Mouse (Mus musculus) liver, embryonic 11.5 days (tissue): ENCODE data around the gene Nap1l2. TPM values are rescaled to one million over a fixed set of nuclear protein-coding genes. Genes with fewer than 3 reads are reported as not detected.
"Not testable (repeated sequence)": the region's sequence is repeated elsewhere in the genome, so short reads cannot be mapped to it uniquely, and the experiment has no call there.

Source experiments
- ATAC-seq: fragments of 200-750 bp; cut with Nextera tagmentation; replicated peaks from 2 replicates; pipeline ENCODE4 v1.8.0; 2017; ENCODE audit warnings: moderate number of reproducible peaks, mild to moderate bottlenecking, moderate TSS enrichment, moderate library complexity; ENCODE audit not compliant: low FRiP score
- DNase-seq: peaks from one replicate; pipeline ENCODE4 v3.0.0-alpha.2; 2017; ENCODE audit warnings: low spot score
- H3K27ac ChIP-seq: fragments of 300-500 bp; sonication (generic); 2 replicates; pipeline ENCODE4 v1.5.1; 2014; ENCODE audit warnings: mild to moderate bottlenecking, low read depth, low read length, control low read depth
- H3K27me3 ChIP-seq: fragments of 300-500 bp; sonication (generic); replicated peaks from 2 replicates; pipeline ENCODE4 v1.6.1; 2014; ENCODE audit warnings: low read length, mixed read lengths; ENCODE audit not compliant: control insufficient read depth, insufficient read depth
- H3K36me3 ChIP-seq: fragments of 300-500 bp; sonication (generic); 2 replicates; pipeline ENCODE4 v1.6.1; 2014; ENCODE audit warnings: mild to moderate bottlenecking, low read length, moderate library complexity, mixed read lengths; ENCODE audit not compliant: control insufficient read depth, insufficient read depth
- H3K4me1 ChIP-seq: fragments of 300-500 bp; sonication (generic); replicated peaks from 2 replicates; pipeline ENCODE4 v1.6.1; 2014; ENCODE audit warnings: low read length, mixed read lengths; ENCODE audit not compliant: control insufficient read depth, insufficient read depth
- H3K4me2 ChIP-seq: fragments of 300-500 bp; sonication (generic); 2 replicates; pipeline ENCODE4 v1.6.1; 2014; ENCODE audit warnings: mild to moderate bottlenecking, control low read depth, moderate library complexity
- H3K4me3 ChIP-seq: fragments of 300-500 bp; sonication (generic); 2 replicates; pipeline ENCODE4 v1.5.1; 2014; ENCODE audit warnings: low read depth, low read length, control low read depth
- H3K9ac ChIP-seq: fragments of 300-500 bp; sonication (generic); 2 replicates; pipeline ENCODE4 v1.6.1; 2014; ENCODE audit warnings: low read depth, low read length, control low read depth
- H3K9me3 ChIP-seq: fragments of 300-500 bp; sonication (generic); 2 replicates; pipeline ENCODE4 v1.6.1; 2016; ENCODE audit warnings: low read length, inconsistent platforms, mixed read lengths; ENCODE audit not compliant: control insufficient read depth
- WGBS: fragments of 180-500 bp; shearing (Covaris S2); extraction: QIAGEN DNeasy Blood & Tissue Kit; methylation state at CpG from one replicate; pipeline ENCODE4 v1.1.7; 2014; 5-methylcytosine and 5-hydroxymethylcytosine counted together
- polyA plus RNA-seq: library from polyadenylated mRNA; unstranded; fragments of >200 nt; fragmentation: Nextera tagmentation; extraction: Ambion mirVana; gene quantifications from 2 replicates; pipeline ENCODE4 v1.2.1, GENCODE M21; 2014

Gene Nap1l2
- 0.58 and 1.1 TPM in 2 replicates for polyA plus RNA-seq

DNA sequence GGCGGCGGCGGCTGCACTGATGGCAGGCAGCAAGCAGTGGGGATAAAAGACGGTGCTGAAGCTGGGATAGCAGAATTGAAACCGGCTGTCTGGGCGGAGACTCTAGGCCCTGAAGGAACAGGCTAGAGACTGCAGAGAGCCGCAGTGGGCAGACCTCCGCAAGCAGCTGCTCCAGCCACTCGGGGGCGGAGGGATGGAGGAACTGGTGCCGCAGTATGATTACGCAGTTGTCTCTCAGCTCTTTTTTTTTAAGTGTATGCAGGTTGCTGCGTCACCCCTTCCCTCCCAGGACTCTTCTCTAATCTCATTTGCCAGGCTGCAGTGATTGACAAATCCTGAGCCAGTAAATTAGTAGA lies at the start of gene Nap1l2:
TSS of gene Nap1l2 (minus strand) at position 210 of the 356 bp plus-strand sequence.
- peak within 1 kb of the TSS; percentile 34 for H3K4me3 ChIP-seq
- no peak within 1 kb of the TSS for H3K27ac ChIP-seq
- no peak for ATAC-seq
- H3K4me2 ChIP-seq: peak within 1 kb of the TSS; percentile 44
- WGBS: 17% methylated on average over 13 of the region's 13 CpGs
- H3K4me1 ChIP-seq: no peaks in the 10 kb centered on the region
- H3K27me3 ChIP-seq: peaks cover 27% of the 10 kb centered on the region
- H3K36me3 ChIP-seq: no peaks in the 10 kb centered on the region
- peak; percentile 33 for DNase-seq
- no peaks in the 10 kb centered on the region for H3K9me3 ChIP-seq
- no peak within 1 kb of the TSS for H3K9ac ChIP-seq

DNA sequence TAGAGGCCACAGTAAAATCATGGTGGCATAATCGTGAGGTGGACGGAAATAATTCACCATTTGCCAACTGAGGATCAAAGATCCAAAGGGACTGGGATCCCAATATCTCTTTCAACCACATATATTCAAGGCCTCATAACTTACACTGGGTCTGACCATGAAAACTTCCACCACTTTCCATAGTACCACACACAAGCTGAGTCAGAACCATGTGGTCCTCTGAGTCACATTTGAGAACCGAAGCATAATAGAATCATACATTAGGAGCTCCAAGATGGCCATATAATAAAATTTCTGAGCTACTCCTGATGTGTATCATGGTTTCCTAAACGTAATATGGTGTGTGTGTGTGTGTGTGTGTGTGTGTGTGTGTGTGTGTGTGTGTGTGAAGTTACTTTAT lies 28.8 kb upstream of the Nap1l2 start:
- no peak overlapping the region for H3K4me3 ChIP-seq
- peaks cover 5% of the 10 kb centered on the region; the same call in 1 of the 2 replicates for H3K27me3 ChIP-seq
- H3K36me3 ChIP-seq: no peaks in the 10 kb centered on the region
- no peak overlapping the region for H3K9ac ChIP-seq
- ATAC-seq: no peak
- no peak overlapping the region for H3K4me2 ChIP-seq
- 79% methylated on average over 4 of the region's 4 CpGs for WGBS
- no peak overlapping the region for H3K27ac ChIP-seq
- no peaks in the 10 kb centered on the region for H3K9me3 ChIP-seq
- DNase-seq: no peak
- no peaks in the 10 kb centered on the region for H3K4me1 ChIP-seq

DNA sequence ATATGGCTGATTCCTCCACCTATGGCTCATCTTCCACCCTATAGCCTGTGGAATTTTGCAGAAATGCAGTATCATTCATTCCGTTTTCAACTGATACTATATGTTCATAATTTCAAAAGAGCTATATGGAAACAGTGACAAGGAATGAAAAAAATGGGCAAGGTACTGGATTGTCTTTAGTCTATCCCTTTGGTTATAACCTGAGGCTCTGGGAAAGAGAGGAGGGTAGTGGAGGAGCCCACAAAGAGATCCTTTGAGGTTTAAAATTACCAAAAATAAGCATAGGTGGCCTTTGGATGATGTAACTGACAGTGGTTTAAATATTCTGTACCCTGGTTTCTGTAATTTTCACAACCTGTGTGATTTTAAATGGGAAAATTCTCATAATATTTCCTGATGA lies 389 bp upstream of the Nap1l2 start:
- Histone ChIP-seq H3K36me3 (no peaks in the 10 kb centered on the region), H3K9me3 (no peaks in the 10 kb centered on the region), H3K4me3 (no peak overlapping the region), H3K4me2 (no peak overlapping the region), H3K27ac (no peak overlapping the region), H3K9ac (no peak overlapping the region), H3K4me1 (no peaks in the 10 kb centered on the region), H3K27me3 (peaks cover 27% of the 10 kb centered on the region)
- no peak for ATAC-seq
- WGBS: 32% methylated on average over 1 of the region's 1 CpGs
- DNase-seq: no peak

DNA sequence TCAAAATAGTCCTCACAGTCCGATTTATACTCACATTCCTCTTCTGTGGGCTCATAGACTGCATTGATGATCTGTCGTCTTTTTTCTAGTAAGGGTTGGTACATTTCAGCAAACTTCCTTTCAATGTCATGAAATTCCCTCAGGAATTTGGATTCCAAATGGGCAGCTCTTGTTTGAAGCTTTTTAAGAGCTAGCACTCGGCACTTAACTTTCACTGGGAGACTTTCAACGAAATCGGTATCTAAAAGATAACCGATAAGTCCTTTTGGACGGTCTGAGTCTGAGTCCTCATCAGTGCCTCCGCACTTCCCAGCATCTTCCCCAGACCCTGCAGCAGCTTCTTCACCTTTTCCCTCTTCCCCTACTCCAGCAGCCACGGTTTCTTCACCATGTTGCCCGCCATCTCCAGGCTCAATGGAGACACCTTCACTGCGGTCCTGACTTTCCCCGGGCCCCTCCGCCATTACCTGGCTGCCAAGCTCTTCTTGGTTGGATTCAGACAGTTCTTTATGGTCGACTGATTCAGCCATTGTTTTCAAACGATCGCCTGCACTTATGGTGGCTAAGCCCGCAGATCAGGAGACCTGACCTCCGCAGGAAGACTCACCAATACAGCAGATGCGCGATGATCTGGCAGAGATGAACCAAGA lies 534 bp downstream of the Nap1l2 start:
- Histone ChIP-seq H3K9ac (no peak overlapping the region), H3K4me2 (peak overlapping the region; percentile 44), H3K36me3 (no peaks in the 10 kb centered on the region), H3K4me1 (no peaks in the 10 kb centered on the region), H3K27me3 (peaks cover 27% of the 10 kb centered on the region), H3K9me3 (no peaks in the 10 kb centered on the region), H3K27ac (no peak overlapping the region), H3K4me3 (peak overlapping the region; percentile 34)
- DNase-seq: no peak
- ATAC-seq: no peak
- WGBS: 21% methylated on average over 20 of the region's 20 CpGs

DNA sequence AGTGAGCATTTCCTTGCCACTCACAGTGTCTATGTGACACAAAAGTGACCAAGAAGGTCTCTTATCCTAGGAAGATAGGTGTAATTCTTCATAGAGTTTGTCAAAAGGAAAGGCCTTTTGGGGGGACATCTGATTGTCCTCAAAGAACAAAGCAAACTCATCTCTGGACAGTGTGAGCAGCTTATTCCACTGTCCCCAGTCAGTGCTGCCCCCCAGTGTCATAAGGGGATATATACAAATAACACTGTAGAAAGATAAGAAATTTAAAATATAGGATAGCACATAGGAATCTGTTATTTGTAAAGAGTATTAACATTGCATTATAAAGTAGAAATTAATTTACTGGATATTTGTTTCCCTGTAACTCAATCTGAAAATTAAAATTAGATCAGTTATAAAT lies 2.9 kb downstream of the Nap1l2 start:
- H3K9ac ChIP-seq: no peak overlapping the region
- ATAC-seq: no peak

DNA sequence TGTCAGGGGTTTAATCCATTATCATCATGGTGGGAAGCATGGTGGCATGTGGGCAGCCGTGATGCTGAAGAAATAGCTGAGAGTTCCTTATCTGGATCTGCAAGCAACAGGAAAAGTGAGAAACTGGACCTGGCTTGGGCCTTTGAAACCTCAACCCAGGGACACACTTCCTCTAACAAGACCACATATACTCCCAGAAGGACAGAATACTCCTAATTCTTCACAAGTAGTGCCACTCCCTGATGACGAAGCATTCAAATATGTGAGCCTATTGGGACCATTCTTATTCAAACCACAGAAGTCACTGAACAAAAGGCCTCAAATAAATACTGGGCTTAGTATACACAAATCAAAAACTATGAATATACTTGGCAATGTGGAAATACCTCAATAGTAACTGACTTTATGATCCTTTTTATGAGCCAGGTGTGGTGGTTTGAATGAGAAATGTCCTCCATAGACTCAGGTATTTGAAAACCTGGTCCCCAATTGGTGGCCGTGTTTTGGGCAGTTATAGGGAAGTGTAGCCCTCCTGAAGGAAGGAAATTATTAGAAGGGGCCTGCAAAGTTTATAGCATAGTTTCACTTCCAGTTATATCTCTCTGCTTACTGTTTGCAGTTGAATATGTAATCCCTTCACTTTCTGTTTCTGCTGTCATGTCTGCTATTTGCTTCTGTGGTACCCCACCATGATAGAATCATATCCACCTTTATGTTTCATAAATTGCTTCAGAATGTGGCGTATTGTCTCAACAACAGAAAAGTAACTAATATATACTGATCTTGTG lies 6.5 kb downstream of the Nap1l2 start:
- 73% methylated on average over 4 of the region's 4 CpGs for WGBS
- ATAC-seq: no peak

More for the DNA sequence above, 2.9 kb downstream of the Nap1l2 start:
- H3K4me1 ChIP-seq: no peaks in the 10 kb centered on the region
- no peaks in the 10 kb centered on the region for H3K36me3 ChIP-seq
- peaks cover 27% of the 10 kb centered on the region for H3K27me3 ChIP-seq
- H3K4me3 ChIP-seq: no peak overlapping the region
- H3K9me3 ChIP-seq: no peaks in the 10 kb centered on the region
- no peak overlapping the region for H3K4me2 ChIP-seq
- no peak overlapping the region for H3K27ac ChIP-seq
- DNase-seq: no peak

DNA sequence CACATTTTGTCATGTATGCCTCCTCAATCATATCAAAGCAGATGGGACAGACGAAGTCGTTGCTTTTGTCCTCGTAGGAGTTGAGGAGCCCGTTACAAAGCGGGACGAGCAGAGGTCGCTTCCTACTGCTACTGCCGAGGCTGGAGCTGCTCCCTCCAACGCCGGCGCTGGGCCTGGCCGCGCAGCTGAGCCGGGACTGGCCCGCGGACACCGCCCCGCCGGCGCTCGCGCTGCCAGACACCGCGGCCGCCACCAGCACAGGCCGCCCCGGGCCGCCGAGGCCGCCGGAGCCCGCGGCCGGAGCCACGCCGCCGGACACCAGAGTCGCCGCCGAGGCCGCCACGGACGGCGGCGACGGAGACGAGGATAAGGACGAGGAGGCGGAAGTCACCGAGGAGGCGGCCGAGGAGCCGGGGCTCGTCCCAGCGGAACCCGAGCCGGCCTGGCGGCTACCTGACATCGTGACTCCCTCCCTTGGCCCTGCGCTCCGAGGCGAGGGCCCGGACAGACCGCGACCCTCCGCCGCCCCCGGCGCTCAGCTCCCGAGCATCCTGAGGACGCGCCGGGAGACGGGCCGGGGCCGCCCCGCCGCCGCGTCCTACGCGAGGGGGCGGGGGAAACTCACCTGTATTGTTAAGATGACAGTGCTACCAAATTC lies 21.4 kb downstream of the Nap1l2 start:
- not testable (repeated sequence) for DNase-seq, H3K9me3 ChIP-seq, H3K9ac ChIP-seq, H3K27ac ChIP-seq, H3K4me1 ChIP-seq, H3K36me3 ChIP-seq, H3K27me3 ChIP-seq
- peak overlapping the region; percentile 17; the same call in 1 of the 2 replicates for H3K4me3 ChIP-seq
- 29% methylated on average over 22 of the region's 83 CpGs for WGBS
- H3K4me2 ChIP-seq: peak overlapping the region; percentile 31; the same call in 1 of the 2 replicates
- ATAC-seq: peak; percentile 82

More for the DNA sequence above, 6.5 kb downstream of the Nap1l2 start:
- Histone ChIP-seq H3K9ac (no peak overlapping the region), H3K4me3 (no peak overlapping the region), H3K4me2 (no peak overlapping the region), H3K27ac (no peak overlapping the region), H3K9me3 (no peaks in the 10 kb centered on the region), H3K4me1 (no peaks in the 10 kb centered on the region), H3K27me3 (peaks cover 10% of the 10 kb centered on the region), H3K36me3 (no peaks in the 10 kb centered on the region)
- DNase-seq: no peak

DNA sequence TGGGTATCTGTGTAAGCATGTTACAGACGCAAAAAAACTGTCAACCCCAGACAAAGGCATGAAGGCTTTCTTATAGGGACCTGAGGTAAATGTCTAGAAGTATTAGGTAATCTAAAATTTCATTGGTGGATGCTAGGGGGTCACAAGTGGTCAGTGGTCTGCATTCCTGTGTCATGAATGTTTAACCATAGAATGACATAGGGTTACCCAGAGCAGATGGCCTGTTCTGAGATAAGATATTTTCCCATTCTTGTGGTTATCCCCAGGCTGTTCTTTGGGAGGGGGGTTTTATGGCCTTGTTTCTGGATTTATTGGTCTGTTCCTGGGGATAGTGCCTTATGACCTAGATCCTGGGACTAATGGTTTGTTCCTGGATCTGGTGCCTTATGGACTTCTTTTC lies 30.3 kb downstream of the Nap1l2 start:
- Histone ChIP-seq H3K27ac (no peak overlapping the region), H3K27me3 (peaks cover 23% of the 10 kb centered on the region), H3K9ac (no peak overlapping the region), H3K4me2 (no peak overlapping the region), H3K4me3 (no peak overlapping the region), H3K4me1 (no peaks in the 10 kb centered on the region), H3K9me3 (no peaks in the 10 kb centered on the region), H3K36me3 (no peaks in the 10 kb centered on the region)
- DNase-seq: no peak
- no peak for ATAC-seq
- 26% methylated on average over 1 of the region's 1 CpGs for WGBS
